Mouse (Mus musculus) thymus, adult 2 months (tissue): ENCODE data around the gene Dirc2.

Experiments used
- CTCF ChIP-seq: fragments of 200-500 bp; IDR thresholded peaks from 2 replicates; pipeline ENCODE4 v1.5.1; 2012; ENCODE audit warnings: mild to moderate bottlenecking, control low read depth, low read length, moderate library complexity, borderline replicate concordance; ENCODE audit not compliant: control insufficient read depth, poor library complexity, insufficient read depth; ENCODE audit errors: extremely low read depth
- POLR2A ChIP-seq: fragments of 200-500 bp; IDR thresholded peaks from 2 replicates; pipeline ENCODE4 v1.6.1; 2012; ENCODE audit warnings: mild to moderate bottlenecking, low read length, control low read depth, moderate library complexity; ENCODE audit not compliant: control insufficient read depth, poor library complexity, insufficient read depth; ENCODE audit errors: extremely low read depth

GRCm38 (mm10) chr16:35724561-35724960 lies 44.6 kb downstream of the Dirc2 start:
- TF ChIP-seq POLR2A = no peak
- TF ChIP-seq CTCF = no peak
